Mouse (Mus musculus) neutrophil, adult 5-6 weeks (primary cell): ENCODE results near the gene Nppa. TPM values are rescaled to one million over a fixed set of nuclear protein-coding genes. Genes with fewer than 3 reads are reported as not detected.

Experiments
- ATAC-seq: fragments of 151-379, 151-347 bp; 2 replicates; pipeline ENCODE4 v1.8.0; 2017; ENCODE audit warnings: mild to moderate bottlenecking, moderate TSS enrichment; ENCODE audit not compliant: insufficient number of reproducible peaks, poor library complexity, low FRiP score, severe bottlenecking; ENCODE audit errors: extremely low read depth
- total RNA-seq: library from RNA; stranded (forward); fragments of 200-1000 nt; gene quantifications from 2 replicates; pipeline ENCODE4 v1.2.3, GENCODE M21; 2017

The Nppa gene
- total RNA-seq, 1 experiment from 2014 or later, result not detected

GRCm38 (mm10) chr4:148004361-148004760 is 3.8 kb downstream of the Nppa start:
- ATAC-seq, result no peak

DNA sequence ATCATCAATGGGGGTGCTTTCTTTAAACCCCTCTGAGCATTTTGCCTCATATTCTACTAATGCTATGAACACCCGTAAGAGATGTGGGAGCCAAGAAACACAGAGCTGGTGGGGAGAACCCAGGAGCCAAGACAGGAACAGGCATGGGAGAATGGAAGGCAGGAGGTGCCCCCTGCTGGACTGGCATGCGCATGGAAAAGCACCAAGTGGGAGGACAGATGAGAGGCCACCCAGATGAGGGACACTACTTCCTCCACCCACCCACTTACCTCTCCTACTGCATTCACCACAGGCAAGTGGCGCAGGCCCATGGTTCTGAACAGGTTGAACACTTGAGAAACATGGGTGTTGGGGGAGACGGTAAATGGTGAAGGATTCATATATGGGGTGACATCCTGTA is 7.9 kb downstream of the Nppa start:
- ATAC-seq, result no peak

DNA sequence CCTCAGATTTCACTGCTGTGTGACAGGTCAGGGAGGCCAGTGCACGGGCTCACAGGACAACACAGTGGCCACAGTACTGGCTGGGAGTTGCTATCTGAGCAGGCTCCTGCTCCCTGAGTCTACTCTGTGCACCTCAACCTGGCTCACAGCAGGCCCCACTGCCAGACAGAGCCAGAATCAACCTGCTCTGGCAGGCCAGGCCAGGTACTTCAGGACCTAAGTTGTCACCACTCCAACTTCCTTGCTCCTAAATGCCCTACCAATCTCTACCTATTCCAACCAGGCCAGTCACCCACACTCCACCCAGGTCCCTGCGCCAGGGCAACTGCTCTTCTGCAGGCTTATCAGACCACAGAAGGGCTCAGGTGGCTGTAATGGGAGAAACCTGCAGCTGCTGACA is 9.1 kb downstream of the Nppa start:
- ATAC-seq, result no peak

DNA sequence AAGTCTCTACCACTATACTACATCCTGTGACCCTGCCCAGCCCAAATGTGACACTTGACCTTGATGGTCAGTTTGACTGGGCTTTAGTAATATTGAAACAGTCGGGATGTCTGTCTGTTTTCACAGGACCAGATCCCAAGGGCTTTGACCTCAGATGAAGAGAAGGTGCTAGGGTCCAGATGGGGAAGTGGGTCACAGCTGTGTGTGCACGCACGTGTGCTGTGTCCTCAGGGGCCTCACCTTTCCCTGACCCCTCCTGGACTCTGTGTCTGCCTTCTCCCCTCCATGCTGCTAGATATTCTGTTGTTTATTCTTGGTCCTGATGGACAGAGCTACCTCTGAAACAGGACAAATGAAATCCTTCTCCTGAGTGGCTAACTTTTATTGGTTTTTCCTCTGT is 10.8 kb downstream of the Nppa start:
- ATAC-seq, result no peak

GRCm38 (mm10) chr4:148012216-148012615 is 11.7 kb downstream of the Nppa start:
- ATAC-seq, result no peak

- no peak for ATAC-seq
These were observed 14.9 kb downstream of the Nppa start for GRCm38 (mm10) chr4:148015418-148015817.

DNA sequence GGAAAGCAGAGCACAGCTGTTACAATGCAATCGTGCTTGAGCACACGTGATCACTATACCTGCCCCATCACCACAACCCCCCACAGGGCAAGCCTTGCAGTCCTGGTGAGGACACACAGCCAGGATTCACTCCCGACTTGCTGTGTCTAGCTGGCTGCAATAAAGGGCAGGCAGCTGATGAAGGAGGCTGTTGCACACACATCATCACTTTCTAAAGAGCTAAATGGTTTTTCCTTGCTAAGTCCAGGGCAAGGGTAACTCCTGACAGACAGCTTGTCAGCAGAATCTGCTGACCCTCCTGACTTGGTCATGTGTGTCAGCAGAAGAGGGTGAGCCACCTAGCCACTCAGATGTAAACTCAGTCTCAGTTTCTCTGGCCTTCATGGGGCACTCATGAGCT is 16.5 kb downstream of the Nppa start:
- no peak for ATAC-seq

DNA sequence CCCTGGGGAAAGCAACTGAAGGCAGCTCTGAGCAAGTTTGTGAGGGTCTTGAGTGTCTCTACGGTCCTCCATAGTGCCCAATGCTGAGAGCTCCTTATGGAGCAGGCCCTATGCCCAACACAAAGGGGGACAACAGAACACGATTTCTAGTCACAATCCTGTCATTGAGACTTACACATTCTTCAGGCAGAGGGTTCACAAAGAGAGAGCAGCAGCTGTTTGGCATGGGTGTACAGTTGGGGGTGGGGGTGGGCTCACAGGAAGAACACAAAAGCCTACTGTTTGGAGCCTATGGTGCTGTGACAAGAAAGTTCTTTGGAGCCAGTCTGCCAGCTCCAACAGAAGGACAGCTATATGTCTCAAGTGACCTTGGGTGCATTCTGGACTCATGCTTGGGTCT is 17.9 kb downstream of the Nppa start:
- ATAC-seq, result no peak

- no peak for ATAC-seq
These were observed 23.5 kb downstream of the Nppa start for GRCm38 (mm10) chr4:148024003-148024402.

GRCm38 (mm10) chr4:148029297-148029696 is 28.8 kb downstream of the Nppa start:
- ATAC-seq, result no peak

- ATAC-seq, result no peak
These were observed 30.0 kb downstream of the Nppa start for GRCm38 (mm10) chr4:148030506-148030905.

DNA sequence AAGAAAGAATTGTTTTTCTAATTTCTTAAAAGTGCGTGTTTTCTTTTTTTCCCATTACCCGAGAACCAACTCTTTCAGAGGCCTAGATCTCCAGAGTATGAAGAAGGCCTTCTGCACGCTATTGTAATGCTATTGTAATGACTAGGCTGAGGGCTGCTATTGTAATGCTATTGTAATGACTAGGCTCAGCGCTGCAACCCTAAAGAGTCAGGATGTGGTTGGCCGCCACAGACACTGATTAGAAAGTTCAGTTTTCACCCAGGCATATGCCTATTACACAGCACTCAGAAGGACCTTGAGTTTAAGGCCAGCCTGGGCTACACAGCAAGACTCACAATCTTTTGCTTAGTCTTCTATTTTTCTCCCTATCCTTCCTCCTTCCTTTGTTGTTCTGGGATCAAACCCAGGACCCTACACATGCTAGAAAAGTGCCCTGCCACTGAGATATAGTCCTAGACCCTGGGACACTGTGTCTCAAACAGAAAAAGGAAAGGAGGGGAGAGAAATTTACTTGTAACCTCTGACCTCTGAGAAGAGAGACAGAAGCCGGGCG is 33.4 kb downstream of the Nppa start:
- no peak for ATAC-seq

- ATAC-seq, result no peak
These were observed 34.9 kb downstream of the Nppa start for GRCm38 (mm10) chr4:148035440-148035839.

GRCm38 (mm10) chr4:148038079-148038599 is 37.6 kb downstream of the Nppa start:
- ATAC-seq, result no peak

DNA sequence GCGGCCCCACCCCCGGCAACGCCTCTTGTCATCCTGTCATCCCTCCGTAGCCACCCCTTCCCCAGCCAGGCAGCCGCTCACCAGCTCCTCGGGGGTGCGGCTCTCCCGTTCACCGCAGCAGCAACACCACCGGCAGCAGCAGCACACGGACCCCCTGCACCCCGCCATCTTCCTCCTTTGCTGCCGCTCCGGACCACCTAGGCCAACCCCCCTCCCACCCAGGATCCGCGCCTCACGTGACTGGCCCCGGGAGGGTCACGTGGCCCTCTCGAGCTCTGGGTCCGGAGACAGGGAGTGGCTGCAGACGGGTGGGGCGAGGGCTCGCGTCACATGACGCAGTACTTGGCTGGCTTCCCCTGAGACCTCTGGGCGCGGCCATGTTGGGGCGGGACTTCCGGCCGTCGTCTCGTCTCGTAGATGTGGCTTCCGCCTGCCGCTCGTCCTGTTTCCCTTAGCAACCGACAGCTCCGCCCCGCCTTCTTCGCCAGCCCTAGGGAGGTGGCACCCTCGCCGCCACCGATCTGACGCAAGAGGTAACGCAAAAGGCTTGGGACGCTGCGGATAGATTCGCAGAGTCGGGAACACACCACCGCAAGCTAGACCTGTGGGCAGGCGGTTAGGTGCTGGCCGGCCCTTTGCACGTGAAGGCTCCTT is 38.2 kb downstream of the Nppa start, which contains the start of the genes Clcn6 and Mthfr:
Clcn6 (minus strand) TSS at position 222 of the 654 bp plus-strand sequence.
Mthfr (plus strand) TSS at position 478 of the 654 bp plus-strand sequence.
- peak; percentile 93 for ATAC-seq

DNA sequence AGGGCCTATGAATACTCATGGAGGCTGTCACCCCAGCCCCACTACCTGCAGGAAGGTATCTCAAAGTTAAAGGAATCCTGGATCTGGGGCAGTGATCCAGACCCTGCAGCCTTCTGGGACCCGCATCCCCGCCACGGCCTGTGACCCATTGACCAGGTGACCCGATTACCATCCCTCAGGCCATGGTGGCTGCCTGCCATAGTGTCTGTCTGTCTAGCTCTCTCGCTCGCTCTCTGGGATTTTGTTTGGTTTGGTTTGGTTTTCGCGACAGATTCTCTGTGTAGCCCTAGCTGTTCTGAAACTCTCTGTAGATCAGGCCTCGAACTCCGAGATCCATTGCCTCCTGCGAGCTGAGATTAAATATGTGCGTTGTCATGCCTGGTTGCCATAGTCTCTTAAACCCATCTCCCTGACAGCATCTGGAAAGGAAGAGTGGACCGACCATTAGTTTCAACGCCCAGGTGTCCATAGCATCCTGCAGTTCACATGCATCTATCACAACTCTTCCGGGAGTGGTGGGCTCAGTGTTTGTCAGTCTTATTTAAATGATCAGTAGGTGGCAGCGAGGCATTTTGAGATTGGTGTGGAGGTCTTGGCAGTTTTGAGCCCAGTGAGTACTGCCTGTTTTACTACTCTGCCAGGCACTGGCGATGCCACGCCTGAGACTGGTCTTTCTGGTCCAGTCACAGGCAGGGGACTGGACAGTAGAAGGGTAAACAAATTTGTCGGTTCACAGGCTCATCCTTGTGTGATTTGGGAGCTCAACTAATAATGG is 38.9 kb downstream of the Nppa start:
- no peak for ATAC-seq

DNA sequence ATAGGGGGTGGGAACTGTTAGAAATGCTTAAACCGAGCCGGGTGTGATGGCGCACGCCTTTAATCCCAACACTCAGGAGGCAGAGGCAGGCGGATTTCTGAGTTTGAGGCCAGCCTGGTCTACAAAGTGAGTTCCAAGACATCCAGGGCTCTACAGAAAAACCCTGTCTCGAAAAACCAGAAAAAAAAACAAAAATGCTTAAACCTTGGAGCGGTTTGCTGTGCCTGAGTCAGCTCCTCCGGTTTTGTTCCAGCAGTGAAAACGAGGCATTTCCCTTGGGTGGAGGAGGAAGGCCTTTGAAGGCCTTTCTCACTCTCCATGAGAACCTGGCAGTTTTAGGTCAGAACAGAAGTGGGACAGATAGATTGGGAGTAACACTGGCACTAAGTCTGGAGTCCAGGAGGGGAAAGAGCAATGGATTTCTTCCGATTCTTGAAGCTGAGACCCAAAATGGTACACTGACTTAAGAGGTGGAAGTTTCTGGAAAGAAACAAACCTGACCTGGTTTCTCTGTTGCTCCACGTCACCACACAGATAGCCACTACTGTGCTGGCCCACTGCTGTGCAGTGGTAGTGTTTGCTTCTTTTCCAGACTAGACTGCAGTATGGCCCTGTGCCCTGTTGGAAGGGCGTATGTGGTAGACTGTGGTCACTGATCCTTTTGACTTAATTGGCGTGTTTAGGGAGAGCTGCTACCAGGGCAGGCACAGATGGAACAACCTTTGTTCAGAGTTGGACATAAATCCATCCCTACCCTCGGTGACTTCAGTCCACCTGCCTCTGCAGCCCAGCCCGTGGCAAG is 39.7 kb downstream of the Nppa start:
- ATAC-seq, result no peak

DNA sequence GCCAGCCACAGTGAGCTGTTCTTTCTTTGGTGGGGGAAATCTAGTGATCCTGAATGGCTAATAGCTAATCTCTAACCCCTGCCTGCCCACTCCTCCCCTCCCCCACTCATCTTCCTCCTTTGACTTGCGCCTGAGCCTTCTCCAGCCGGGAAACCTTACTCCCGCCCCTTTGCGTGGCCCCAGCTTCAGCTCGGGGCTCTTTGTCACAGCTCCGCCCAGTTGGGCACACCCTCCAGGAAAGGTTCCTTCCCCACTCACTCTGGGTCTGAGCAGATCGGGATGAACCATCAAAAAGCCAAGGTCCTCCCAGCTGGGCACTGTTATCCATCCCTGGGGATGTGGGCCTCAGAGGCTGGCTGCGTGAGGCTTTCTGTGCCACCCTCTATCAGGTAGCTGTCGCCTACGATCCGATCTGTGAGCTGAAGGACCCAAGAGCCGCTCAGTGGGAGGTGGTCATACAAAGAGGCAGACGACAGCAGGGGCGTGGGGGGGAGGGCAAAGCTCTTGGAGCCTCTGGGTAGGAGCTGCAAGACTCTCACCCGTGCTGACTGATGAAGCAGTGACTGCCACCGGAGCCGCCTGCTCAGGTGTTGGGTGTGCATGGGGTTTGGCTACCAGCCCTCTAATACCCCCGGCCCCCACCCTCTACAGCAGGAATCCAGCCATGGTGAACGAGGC is 40.5 kb downstream of the Nppa start:
- no peak for ATAC-seq
